Mouse (Mus musculus) liver, embryonic 11.5 days (tissue): ENCODE data around the gene Aoc1. TPM values are rescaled to one million over a fixed set of nuclear protein-coding genes. Genes with fewer than 3 reads are reported as not detected.

Experiments used
- ATAC-seq: fragments of 200-750 bp; cut with Nextera tagmentation; replicated peaks from 2 replicates; pipeline ENCODE4 v1.8.0; 2017; ENCODE audit warnings: moderate number of reproducible peaks, mild to moderate bottlenecking, moderate TSS enrichment, moderate library complexity; ENCODE audit not compliant: low FRiP score
- DNase-seq: peaks from one replicate; pipeline ENCODE4 v3.0.0-alpha.2; 2017; ENCODE audit warnings: low spot score
- H3K27ac ChIP-seq: fragments of 300-500 bp; sonication (generic); 2 replicates; pipeline ENCODE4 v1.5.1; 2014; ENCODE audit warnings: mild to moderate bottlenecking, low read depth, low read length, control low read depth
- H3K27me3 ChIP-seq: fragments of 300-500 bp; sonication (generic); replicated peaks from 2 replicates; pipeline ENCODE4 v1.6.1; 2014; ENCODE audit warnings: low read length, mixed read lengths; ENCODE audit not compliant: control insufficient read depth, insufficient read depth
- H3K36me3 ChIP-seq: fragments of 300-500 bp; sonication (generic); 2 replicates; pipeline ENCODE4 v1.6.1; 2014; ENCODE audit warnings: mild to moderate bottlenecking, low read length, moderate library complexity, mixed read lengths; ENCODE audit not compliant: control insufficient read depth, insufficient read depth
- H3K4me1 ChIP-seq: fragments of 300-500 bp; sonication (generic); replicated peaks from 2 replicates; pipeline ENCODE4 v1.6.1; 2014; ENCODE audit warnings: low read length, mixed read lengths; ENCODE audit not compliant: control insufficient read depth, insufficient read depth
- H3K4me2 ChIP-seq: fragments of 300-500 bp; sonication (generic); 2 replicates; pipeline ENCODE4 v1.6.1; 2014; ENCODE audit warnings: mild to moderate bottlenecking, control low read depth, moderate library complexity
- H3K4me3 ChIP-seq: fragments of 300-500 bp; sonication (generic); 2 replicates; pipeline ENCODE4 v1.5.1; 2014; ENCODE audit warnings: low read depth, low read length, control low read depth
- H3K9ac ChIP-seq: fragments of 300-500 bp; sonication (generic); 2 replicates; pipeline ENCODE4 v1.6.1; 2014; ENCODE audit warnings: low read depth, low read length, control low read depth
- H3K9me3 ChIP-seq: fragments of 300-500 bp; sonication (generic); 2 replicates; pipeline ENCODE4 v1.6.1; 2016; ENCODE audit warnings: low read length, inconsistent platforms, mixed read lengths; ENCODE audit not compliant: control insufficient read depth
- WGBS: fragments of 180-500 bp; shearing (Covaris S2); extraction: QIAGEN DNeasy Blood & Tissue Kit; methylation state at CpG from one replicate; pipeline ENCODE4 v1.1.7; 2014; 5-methylcytosine and 5-hydroxymethylcytosine counted together
- polyA plus RNA-seq: library from polyadenylated mRNA; unstranded; fragments of >200 nt; fragmentation: Nextera tagmentation; extraction: Ambion mirVana; gene quantifications from 2 replicates; pipeline ENCODE4 v1.2.1, GENCODE M21; 2014

The Aoc1 gene
- polyA plus RNA-seq, 1 experiment from 2014 or later, result not detected

GRCm38 (mm10) chr6:48851820-48852491 lies 20.7 kb upstream of the Aoc1 start:
- peak overlapping the region; percentile 32 for H3K4me3 ChIP-seq
- peak overlapping the region; percentile 61 for H3K4me2 ChIP-seq
- no peaks in the 10 kb centered on the region for H3K9me3 ChIP-seq
- ATAC-seq (no peak), DNase-seq (peak; percentile 59)
- under 1% methylated on average over 29 of the region's 29 CpGs for WGBS
- no peaks in the 10 kb centered on the region for H3K36me3 ChIP-seq
- peak overlapping the region; percentile 21; the same call in 1 of the 2 replicates for H3K27ac ChIP-seq
- H3K9ac ChIP-seq, result peak overlapping the region; percentile 40; the same call in 1 of the 2 replicates
- H3K4me1 ChIP-seq, result no peaks in the 10 kb centered on the region
- no peaks in the 10 kb centered on the region for H3K27me3 ChIP-seq

- no peak overlapping the region for H3K4me3 ChIP-seq
- no peaks in the 10 kb centered on the region for H3K4me1 ChIP-seq
- H3K9ac ChIP-seq, result no peak overlapping the region
- DNase-seq, result no peak
- WGBS, result 95% methylated on average over 2 of the region's 2 CpGs
- H3K27ac ChIP-seq, result no peak overlapping the region
- no peak overlapping the region for H3K4me2 ChIP-seq
- no peaks in the 10 kb centered on the region for H3K36me3 ChIP-seq
- ATAC-seq, result no peak
- no peaks in the 10 kb centered on the region for H3K9me3 ChIP-seq
- H3K27me3 ChIP-seq, result no peaks in the 10 kb centered on the region
Measured at GRCm38 (mm10) chr6:48854155-48854554, 18.5 kb upstream of the Aoc1 start.

GRCm38 (mm10) chr6:48857613-48858302 lies 14.9 kb upstream of the Aoc1 start:
- H3K9ac ChIP-seq, result no peak overlapping the region
- WGBS, result 53% methylated on average over 8 of the region's 8 CpGs
- H3K36me3 ChIP-seq, result no peaks in the 10 kb centered on the region
- no peak for DNase-seq
- no peaks in the 10 kb centered on the region for H3K4me1 ChIP-seq
- no peaks in the 10 kb centered on the region for H3K27me3 ChIP-seq
- H3K27ac ChIP-seq, result no peak overlapping the region
- no peak overlapping the region for H3K4me2 ChIP-seq
- no peak overlapping the region for H3K4me3 ChIP-seq
- H3K9me3 ChIP-seq, result no peaks in the 10 kb centered on the region
- ATAC-seq, result no peak

DNA sequence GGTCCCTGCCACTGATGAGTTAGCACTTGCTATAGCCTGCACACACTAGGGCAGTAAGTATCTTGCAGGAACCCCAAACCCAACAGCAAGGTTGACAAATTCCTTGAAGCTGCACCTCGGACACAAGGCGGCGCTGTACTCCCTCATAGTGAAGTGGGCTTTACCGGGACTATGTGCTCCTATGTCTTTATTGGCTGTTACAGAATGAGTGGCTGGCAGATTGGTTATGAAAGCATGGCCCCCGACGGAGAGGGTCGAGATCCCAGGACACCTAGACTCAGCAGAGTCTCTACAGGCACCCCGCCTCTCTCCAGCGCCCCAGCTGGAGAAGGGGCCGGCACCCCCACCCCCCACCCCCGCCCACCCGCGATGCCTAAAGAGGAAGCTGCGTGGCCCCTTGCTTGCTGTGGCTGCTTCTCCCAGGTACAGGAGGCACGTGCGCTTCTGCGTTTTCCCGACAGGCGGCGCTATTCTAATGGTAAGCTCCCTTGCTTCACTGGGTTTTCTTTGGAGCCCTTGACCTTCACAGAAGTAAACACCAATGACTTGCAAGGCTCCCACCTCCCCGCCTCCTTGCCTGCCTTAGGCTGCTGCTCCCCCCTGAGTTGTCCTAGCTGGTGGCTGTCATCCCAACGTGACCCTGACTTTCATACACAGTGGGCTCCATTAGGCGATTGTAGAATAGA lies 12.4 kb upstream of the Aoc1 start:
- Histone ChIP-seq H3K4me3 (peak overlapping the region; percentile 39), H3K36me3 (no peaks in the 10 kb centered on the region), H3K9me3 (no peaks in the 10 kb centered on the region), H3K27ac (no peak overlapping the region), H3K27me3 (no peaks in the 10 kb centered on the region), H3K4me1 (no peaks in the 10 kb centered on the region), H3K9ac (no peak overlapping the region), H3K4me2 (peak overlapping the region; percentile 58)
- 11% methylated on average over 23 of the region's 23 CpGs for WGBS
- DNase-seq, result peak; percentile 64
- peak; percentile 67 for ATAC-seq

- no peaks in the 10 kb centered on the region for H3K4me1 ChIP-seq
- DNase-seq, result no peak
- 88% methylated on average over 1 of the region's 1 CpGs for WGBS
Measured at GRCm38 (mm10) chr6:48860851-48861250, 11.8 kb upstream of the Aoc1 start.

DNA sequence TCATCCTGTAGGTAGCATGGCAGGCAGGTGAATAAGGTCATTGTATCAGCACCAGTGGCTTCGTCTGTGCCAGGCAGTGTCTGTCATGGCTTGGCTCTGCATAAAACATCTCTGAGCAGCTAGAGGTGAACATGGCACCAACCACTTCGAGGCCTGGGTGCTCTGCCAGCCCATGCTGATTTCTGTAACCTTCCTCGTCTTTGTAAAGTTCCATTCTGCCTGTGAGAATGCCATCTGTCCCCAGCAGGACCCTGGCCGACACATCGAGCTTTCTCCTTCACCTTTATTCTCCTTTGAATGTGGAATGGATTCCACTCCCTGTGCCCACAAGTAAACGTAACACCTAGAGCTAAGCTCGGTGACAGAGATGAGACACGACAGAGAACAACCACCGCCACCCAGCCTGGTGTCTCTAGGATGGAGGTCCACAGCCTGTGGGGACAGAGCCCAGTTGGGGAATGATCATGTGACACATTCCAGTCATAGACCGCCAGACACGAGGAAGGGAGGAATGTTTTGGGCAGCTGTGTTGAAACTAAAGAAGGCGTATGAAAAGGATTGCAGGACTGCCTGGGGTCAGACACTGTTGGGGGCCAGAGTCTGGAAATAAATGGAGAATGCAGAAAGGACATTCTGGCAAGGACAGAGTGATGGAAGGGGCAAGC lies 10.9 kb upstream of the Aoc1 start:
- Histone ChIP-seq H3K9ac (no peak overlapping the region), H3K27me3 (no peaks in the 10 kb centered on the region), H3K36me3 (no peaks in the 10 kb centered on the region), H3K4me3 (no peak overlapping the region), H3K27ac (no peak overlapping the region), H3K4me1 (no peaks in the 10 kb centered on the region), H3K4me2 (no peak overlapping the region), H3K9me3 (no peaks in the 10 kb centered on the region)
- DNase-seq (peak; percentile 25), ATAC-seq (no peak)
- WGBS, result 76% methylated on average over 12 of the region's 12 CpGs

More at GRCm38 (mm10) chr6:48860851-48861250, 11.8 kb upstream of the Aoc1 start:
- Histone ChIP-seq H3K4me2 (peak overlapping the region; percentile 58; the same call in 1 of the 2 replicates), H3K4me3 (no peak overlapping the region), H3K9me3 (no peaks in the 10 kb centered on the region), H3K27me3 (no peaks in the 10 kb centered on the region), H3K9ac (no peak overlapping the region), H3K36me3 (no peaks in the 10 kb centered on the region), H3K27ac (no peak overlapping the region)
- no peak for ATAC-seq

- Histone ChIP-seq H3K4me1 (no peaks in the 10 kb centered on the region), H3K9me3 (no peaks in the 10 kb centered on the region), H3K4me3 (no peak overlapping the region), H3K36me3 (no peaks in the 10 kb centered on the region), H3K27ac (no peak overlapping the region), H3K27me3 (no peaks in the 10 kb centered on the region), H3K9ac (no peak overlapping the region), H3K4me2 (no peak overlapping the region)
- DNase-seq (peak; percentile 15), ATAC-seq (no peak)
- 76% methylated on average over 4 of the region's 4 CpGs for whole genome bisulfite sequencing
Measured at GRCm38 (mm10) chr6:48862816-48863215, 9.9 kb upstream of the Aoc1 start.

DNA sequence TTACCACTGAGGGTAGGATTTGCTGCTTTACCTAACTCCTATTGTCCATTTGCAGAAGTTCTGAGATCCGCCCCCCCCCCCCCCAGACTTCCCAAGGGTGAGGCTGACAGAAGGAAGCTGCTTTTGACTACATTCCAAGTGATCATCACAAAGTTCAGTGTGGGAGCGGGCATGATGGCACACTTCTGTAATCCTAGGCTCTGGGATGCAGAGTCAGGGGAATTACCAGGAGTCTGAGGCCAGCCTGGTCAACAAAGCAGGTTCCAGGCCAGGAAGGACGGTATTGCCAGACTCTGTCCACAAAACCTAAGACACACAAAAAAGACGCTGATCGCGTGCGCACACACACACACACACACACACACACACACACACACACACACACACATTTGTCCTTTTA lies 9.2 kb upstream of the Aoc1 start:
- Histone ChIP-seq H3K36me3 (no peaks in the 10 kb centered on the region), H3K4me3 (no peak overlapping the region), H3K9ac (no peak overlapping the region), H3K27me3 (no peaks in the 10 kb centered on the region), H3K9me3 (no peaks in the 10 kb centered on the region), H3K4me2 (no peak overlapping the region), H3K27ac (no peak overlapping the region), H3K4me1 (no peaks in the 10 kb centered on the region)
- DNase-seq, result peak; percentile 12
- ATAC-seq, result no peak
- WGBS, result 88% methylated on average over 7 of the region's 7 CpGs
